Mouse (Mus musculus): ENCODE measurements around the gene Cyth1. TPM values are rescaled to one million over a fixed set of nuclear protein-coding genes. Genes with fewer than 3 reads are reported as not detected.
A peak's percentile ranks its signal among the peaks of the same experiment; 100 is the strongest.

The Cyth1 gene
- 10 to 100 TPM; 45.6 to 51.6 TPM for total RNA-seq (2021)

GRCm38 (mm10) chr11:118248150-118249011 is at the start of gene Cyth1:
Gene Cyth1, minus strand, starts transcription at chr11:118248592.
- peak; percentile 99 to 100 for DNase-seq
- intact Hi-C loops (cut with DNase I), result no loop called here

GRCm38 (mm10) chr11:118297967-118298366 is 49.6 kb upstream of the Cyth1 start:
- intact Hi-C loops (cut with DNase I), result no loop called here
- no peak for DNase-seq

GRCm38 (mm10) chr11:118295026-118295425 is 46.6 kb upstream of the Cyth1 start:
- intact Hi-C loops (cut with DNase I), result no loop called here
- DNase-seq, result no peak

GRCm38 (mm10) chr11:118292671-118293070 is 44.3 kb upstream of the Cyth1 start:
- no peak for DNase-seq

GRCm38 (mm10) chr11:118289999-118290889 is 41.9 kb upstream of the Cyth1 start, which contains the start of gene Usp36:
Gene Usp36, minus strand, starts transcription at chr11:118290244.
- intact Hi-C loops (cut with DNase I), result no loop called here
- DNase-seq, result peak; percentile 99

More at GRCm38 (mm10) chr11:118292671-118293070, 44.3 kb upstream of the Cyth1 start:
- intact Hi-C loops (cut with DNase I), result no loop called here

GRCm38 (mm10) chr11:118289562-118289961 is 41.2 kb upstream of the Cyth1 start:
- intact Hi-C loops (cut with DNase I), result no loop called here
- no peak for DNase-seq

GRCm38 (mm10) chr11:118289037-118289511 is 40.7 kb upstream of the Cyth1 start:
- intact Hi-C loops (cut with DNase I), result no loop called here
- DNase-seq, result no peak

GRCm38 (mm10) chr11:118287573-118287972 is 39.2 kb upstream of the Cyth1 start:
- no peak for DNase-seq
- intact Hi-C loops (cut with DNase I), result no loop called here

- intact Hi-C loops (cut with DNase I), result no loop called here
- no peak for DNase-seq
Observed at GRCm38 (mm10) chr11:118286434-118286833, 38.0 kb upstream of the Cyth1 start.

GRCm38 (mm10) chr11:118285791-118286190 is 37.4 kb upstream of the Cyth1 start:
- DNase-seq, result no peak
- intact Hi-C loops (cut with DNase I), result no loop called here

- no peak for DNase-seq
- intact Hi-C loops (cut with DNase I), result no loop called here
Observed at GRCm38 (mm10) chr11:118280218-118280617, 31.8 kb upstream of the Cyth1 start.

- DNase-seq, result no peak
- intact Hi-C loops (cut with DNase I), result no loop called here
Observed at GRCm38 (mm10) chr11:118276328-118276727, 27.9 kb upstream of the Cyth1 start.

GRCm38 (mm10) chr11:118275092-118275491 is 26.7 kb upstream of the Cyth1 start:
- intact Hi-C loops (cut with DNase I), result no loop called here
- no peak for DNase-seq

- peak in 1 of 2 experiments; percentile 52 for DNase-seq
- intact Hi-C loops (cut with DNase I), result loop anchor here (2.0 to 5.0 kb wide), 2 partner anchors 168 to 187 kb away; no protein-coding TSS in a partner anchor
Observed at GRCm38 (mm10) chr11:118269827-118270226, 21.4 kb upstream of the Cyth1 start.

- intact Hi-C loops (cut with DNase I), result loop anchor here (5.0 kb wide), 1 partner anchor 164 kb away; no protein-coding TSS in a partner anchor
- no peak for DNase-seq
Observed at GRCm38 (mm10) chr11:118266666-118267046, 18.3 kb upstream of the Cyth1 start.

GRCm38 (mm10) chr11:118266044-118266665 is 17.8 kb upstream of the Cyth1 start:
- intact Hi-C loops (cut with DNase I), result loop anchor here (5.0 kb wide), 1 partner anchor 164 kb away; no protein-coding TSS in a partner anchor
- no peak for DNase-seq

- DNase-seq, result no peak
- intact Hi-C loops (cut with DNase I), result loop anchor here (5.0 kb wide), 1 partner anchor 163 kb away; no protein-coding TSS in a partner anchor
Observed at GRCm38 (mm10) chr11:118265621-118266020, 17.2 kb upstream of the Cyth1 start.

- intact Hi-C loops (cut with DNase I), result no loop called here
- DNase-seq, result no peak
Observed at GRCm38 (mm10) chr11:118263146-118263545, 14.8 kb upstream of the Cyth1 start.

- DNase-seq, result no peak
- intact Hi-C loops (cut with DNase I), result no loop called here
Observed at GRCm38 (mm10) chr11:118260081-118260480, 11.7 kb upstream of the Cyth1 start.

GRCm38 (mm10) chr11:118259580-118259979 is 11.2 kb upstream of the Cyth1 start:
- no peak for DNase-seq
- intact Hi-C loops (cut with DNase I), result no loop called here
